Comparison of ENCODE assay signal across 8 mouse cellular contexts in genomic region chr11:96193521-96194400, GRCm38 (mm10). TPM values are rescaled to one million over a fixed set of nuclear protein-coding genes. Genes with fewer than 3 reads are reported as not detected.
A peak's percentile ranks its signal among the peaks of the same experiment; 100 is the strongest.
DNase-seq lines count a peak whose midpoint lies in the region; ATAC-seq lines count a peak whose summit lies in the region.

Hoxb13 (plus strand) TSS chr11:96194316.

- no peak within 1 kb of the TSS for H3K9ac ChIP-seq in kidney, embryonic 16.5 days (replicated peaks; ENCODE audit: low read length)
- no peak within 1 kb of the TSS for H3K9ac ChIP-seq in embryonic facial prominence, embryonic 14.5 days (ENCODE audit: low read depth, low read length)
- no peak within 1 kb of the TSS for H3K9ac ChIP-seq in midbrain, embryonic 13.5 days (replicated peaks)

- DNase-seq in kidney, adult 11 months, result no peak
- DNase-seq in R1 (ENCODE audit: low read depth, low spot score), result peak; percentile 77
- peak; percentile 49 for DNase-seq in embryonic facial prominence, embryonic 14.5 days (ENCODE audit: low spot score)
- no peak for DNase-seq in c-Kit-positive CD71-positive TER-119-positive erythroid progenitor cells, embryonic 14.5 days (ENCODE audit: low spot score)
- no peak for DNase-seq in frontal cortex, postnatal 25 days (ENCODE audit: low spot score in 2 of 2)
- DNase-seq in cerebellum, postnatal 14 days, result no peak

- no peaks in the 10 kb centered on the region for H3K36me3 ChIP-seq in kidney, embryonic 16.5 days (ENCODE audit: insufficient read depth, low read length)
- H3K36me3 ChIP-seq in embryonic facial prominence, embryonic 14.5 days (ENCODE audit: control insufficient read depth, insufficient read depth, low read length), result no peaks in the 10 kb centered on the region
- no peaks in the 10 kb centered on the region for H3K36me3 ChIP-seq in midbrain, embryonic 13.5 days

- no peak for ATAC-seq in kidney, embryonic 16.5 days (ENCODE audit: low FRiP score, low TSS enrichment)
- no peak for ATAC-seq in embryonic facial prominence, embryonic 14.5 days (ENCODE audit: low read depth)
- no peak for ATAC-seq in midbrain, embryonic 13.5 days

- WGBS in kidney, embryonic 16.5 days, result under 1% methylated on average over 35 of the region's 35 CpGs
- under 1% methylated on average over 34 of the region's 35 CpGs for WGBS in embryonic facial prominence, embryonic 14.5 days
- WGBS in midbrain, embryonic 13.5 days, result 1% methylated on average over 35 of the region's 35 CpGs

- no peak within 1 kb of the TSS for H3K27ac ChIP-seq in kidney, embryonic 16.5 days (ENCODE audit: low read length)
- H3K27ac ChIP-seq in embryonic facial prominence, embryonic 14.5 days (replicated peaks; ENCODE audit: low read depth, low read length), result no peak within 1 kb of the TSS
- no peak within 1 kb of the TSS for H3K27ac ChIP-seq in midbrain, embryonic 13.5 days

- H3K4me2 ChIP-seq in kidney, embryonic 16.5 days (replicated peaks; ENCODE audit: low read depth, low read length), result peak within 1 kb of the TSS; percentile 39
- peak within 1 kb of the TSS; percentile 38 for H3K4me2 ChIP-seq in embryonic facial prominence, embryonic 14.5 days (ENCODE audit: low read depth, low read length)
- peak within 1 kb of the TSS; percentile 25 for H3K4me2 ChIP-seq in midbrain, embryonic 13.5 days (replicated peaks)

- 0 out of 2 replicates have a peak, but pooled peaks cover 11% of the 10 kb centered on the region for H3K4me1 ChIP-seq in kidney, embryonic 16.5 days (ENCODE audit: insufficient read depth, low read length)
- H3K4me1 ChIP-seq in embryonic facial prominence, embryonic 14.5 days (ENCODE audit: control insufficient read depth, insufficient read depth, low read length), result no peaks in the 10 kb centered on the region
- H3K4me1 ChIP-seq in midbrain, embryonic 13.5 days (replicated peaks), result peaks cover 4% of the 10 kb centered on the region; the same call in 1 of the 2 replicates

- no peaks in the 10 kb centered on the region for H3K9me3 ChIP-seq in kidney, embryonic 16.5 days (ENCODE audit: low read length)
- no peaks in the 10 kb centered on the region for H3K9me3 ChIP-seq in embryonic facial prominence, embryonic 14.5 days (ENCODE audit: control insufficient read depth, low read length)
- H3K9me3 ChIP-seq in midbrain, embryonic 13.5 days, result no peaks in the 10 kb centered on the region

- peak within 1 kb of the TSS; percentile 33 for H3K4me3 ChIP-seq in kidney, embryonic 16.5 days (ENCODE audit: low read length)
- peak within 1 kb of the TSS; percentile 21 for H3K4me3 ChIP-seq in embryonic facial prominence, embryonic 14.5 days (ENCODE audit: low read depth, low read length)
- H3K4me3 ChIP-seq in midbrain, embryonic 13.5 days (replicated peaks), result peak within 1 kb of the TSS; percentile 15; the same call in 1 of the 2 replicates

- H3K27me3 ChIP-seq in kidney, embryonic 16.5 days (ENCODE audit: insufficient read depth, low read length), result peaks cover 97% of the 10 kb centered on the region
- H3K27me3 ChIP-seq in embryonic facial prominence, embryonic 14.5 days (replicated peaks; ENCODE audit: control insufficient read depth, insufficient read depth, low read length), result peaks cover 100% of the 10 kb centered on the region
- peaks cover 99% of the 10 kb centered on the region for H3K27me3 ChIP-seq in midbrain, embryonic 13.5 days

RNA-seq across cellular contexts. Expression of gene Hoxb13, which starts in this region (rescaled TPM):
- not detected in 2 replicates for polyA plus RNA-seq in kidney, embryonic 16.5 days (2015; fragmentation: Nextera tagmentation; extraction: Ambion mirVana)
- not detected in 2 replicates for polyA plus RNA-seq in embryonic facial prominence, embryonic 14.5 days (2014; fragmentation: Nextera tagmentation; extraction: Ambion mirVana)
- not detected in 2 replicates for polyA plus RNA-seq in midbrain, embryonic 13.5 days (2015; fragmentation: Nextera tagmentation; extraction: Ambion mirVana)

Comparison
In these comparisons a context has a peak if more than half of its experiments do, and no peak if none do; other contexts are left out.
1. Peak in DNase-seq, H3K4me3 ChIP-seq and H3K4me2 ChIP-seq in embryonic facial prominence, embryonic 14.5 days; RNA of the gene not detected or under 1 TPM.